Mouse (Mus musculus) heart, postnatal 0 days (tissue): ENCODE measurements around the gene Daglb. TPM values are rescaled to one million over a fixed set of nuclear protein-coding genes. Genes with fewer than 3 reads are reported as not detected.
A peak's percentile ranks its signal among the peaks of the same experiment; 100 is the strongest.

Experiments used
- ATAC-seq: fragments of 200-750 bp; cut with Nextera tagmentation; 2 replicates; pipeline ENCODE4 v1.8.0; 2017; ENCODE audit warnings: low read depth, moderate number of reproducible peaks, moderate library complexity; ENCODE audit not compliant: insufficient read depth
- DNase-seq: peaks from one replicate; pipeline ENCODE4 v3.0.0-alpha.2; 2016; ENCODE audit warnings: low spot score
- H3K27ac ChIP-seq: fragments of 300-500 bp; sonication (generic); 2 replicates; pipeline ENCODE4 v1.5.1; 2014; ENCODE audit warnings: low read depth, mild to moderate bottlenecking
- H3K27me3 ChIP-seq: fragments of 300-500 bp; sonication (generic); 2 replicates; pipeline ENCODE4 v1.6.1; 2014; ENCODE audit warnings: low read length, mixed read lengths; ENCODE audit not compliant: control insufficient read depth, insufficient read depth
- H3K36me3 ChIP-seq: fragments of 300-500 bp; sonication (generic); replicated peaks from 2 replicates; pipeline ENCODE4 v1.6.1; 2014; ENCODE audit warnings: low read length, mixed read lengths; ENCODE audit not compliant: control insufficient read depth, insufficient read depth
- H3K4me1 ChIP-seq: fragments of 300-500 bp; sonication (generic); 2 replicates; pipeline ENCODE4 v1.6.1; 2014; ENCODE audit warnings: antibody characterized with exemption; ENCODE audit not compliant: control insufficient read depth, insufficient read depth
- H3K4me2 ChIP-seq: fragments of 300-500 bp; sonication (generic); 2 replicates; pipeline ENCODE4 v1.6.1; 2014; ENCODE audit warnings: low read depth, mild to moderate bottlenecking, low read length, moderate library complexity
- H3K4me3 ChIP-seq: fragments of 300-500 bp; sonication (generic); 2 replicates; pipeline ENCODE4 v1.5.1; 2014; ENCODE audit warnings: low read depth, low read length
- H3K9ac ChIP-seq: fragments of 300-500 bp; sonication (generic); replicated peaks from 2 replicates; pipeline ENCODE4 v1.6.1; 2014; ENCODE audit warnings: low read depth, low read length, mixed read lengths
- H3K9me3 ChIP-seq: fragments of 300-500 bp; sonication (generic); replicated peaks from 2 replicates; pipeline ENCODE4 v1.6.1; 2016; ENCODE audit warnings: low read length; ENCODE audit not compliant: control insufficient read depth
- CTCF ChIP-seq: IDR thresholded peaks from 2 replicates; pipeline ENCODE4 v1.5.1; 2016; ENCODE audit warnings: antibody characterized with exemption, control low read depth, low read depth
- EP300 ChIP-seq: IDR thresholded peaks from 2 replicates; pipeline ENCODE4 v1.6.1; 2016; ENCODE audit warnings: antibody characterized with exemption, low read depth
- WGBS: fragments of 180-500 bp; shearing (Covaris S2); extraction: QIAGEN DNeasy Blood & Tissue Kit; methylation state at CpG from one replicate; pipeline ENCODE4 v1.1.7; 2014; 5-methylcytosine and 5-hydroxymethylcytosine counted together
- polyA plus RNA-seq: library from polyadenylated mRNA; unstranded; fragments of >200 nt; fragmentation: Nextera tagmentation; extraction: Ambion mirVana; gene quantifications from 2 replicates; pipeline ENCODE4 v1.2.1, GENCODE M21; 2015
- total RNA-seq: library from RNA; depleted of rRNA; stranded (reverse); fragments of >200 nt; gene quantifications from 2 replicates; pipeline ENCODE4 v1.2.3, GENCODE M21; 2014; ENCODE audit warnings: low replicate concordance

Gene Daglb
- total and polyA plus RNA-seq, 2 experiments from 2014 or later: 8.0 to 11.3 TPM

DNA sequence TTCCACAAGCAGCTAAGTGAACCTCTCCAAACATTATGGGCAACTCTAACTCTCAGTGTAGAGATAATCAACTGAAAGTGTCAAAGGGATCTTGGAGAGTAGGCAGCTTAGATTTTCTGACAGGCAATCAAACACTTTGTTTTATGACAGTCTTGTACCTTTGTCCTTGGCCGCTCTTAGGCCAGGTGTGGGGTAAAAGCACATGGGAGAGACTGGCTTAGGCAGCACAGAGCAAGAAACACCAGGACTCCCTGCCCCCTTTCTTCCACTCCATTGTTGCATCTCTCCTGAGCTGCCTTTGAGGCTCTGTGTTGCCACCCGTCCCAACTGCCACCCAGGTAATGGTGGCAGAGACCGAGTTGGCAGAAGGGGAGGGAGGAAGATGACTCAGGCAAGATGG, 23.1 kb upstream of the Daglb start:
- TF ChIP-seq EP300 (no peak), CTCF (no peak)
- Histone ChIP-seq H3K9ac (no peak overlapping the region), H3K4me2 (no peak overlapping the region), H3K36me3 (no peaks in the 10 kb centered on the region), H3K4me3 (no peak overlapping the region), H3K27ac (no peak overlapping the region), H3K4me1 (no peaks in the 10 kb centered on the region), H3K27me3 (no peaks in the 10 kb centered on the region), H3K9me3 (no peaks in the 10 kb centered on the region)
- no peak for ATAC-seq
- 81% methylated on average over 3 of the region's 3 CpGs for WGBS
- DNase-seq: no peak

DNA sequence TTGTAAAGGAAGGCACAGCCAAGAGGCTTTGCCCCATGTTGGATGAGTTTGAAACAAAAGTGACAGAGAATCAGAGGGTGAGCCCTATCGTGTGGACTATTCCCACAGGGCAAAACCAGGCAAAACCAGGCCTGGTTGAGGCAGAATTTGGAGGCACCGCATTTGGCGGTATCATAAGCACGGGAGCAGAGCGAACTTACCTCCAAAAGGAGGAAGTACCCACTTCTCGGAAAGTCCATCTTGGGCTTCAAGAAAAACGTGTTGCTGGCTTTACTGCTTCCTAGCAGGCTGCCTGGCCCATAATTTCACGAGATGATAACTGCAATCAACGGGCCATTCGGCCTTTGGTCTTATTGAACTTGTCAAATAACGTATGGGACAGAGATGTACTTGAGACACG, 22.6 kb upstream of the Daglb start:
- Histone ChIP-seq H3K36me3 (no peaks in the 10 kb centered on the region), H3K27ac (no peak overlapping the region), H3K4me2 (no peak overlapping the region), H3K9me3 (no peaks in the 10 kb centered on the region), H3K9ac (no peak overlapping the region), H3K27me3 (no peaks in the 10 kb centered on the region), H3K4me1 (no peaks in the 10 kb centered on the region), H3K4me3 (no peak overlapping the region)
- ATAC-seq (no peak), DNase-seq (no peak)
- 76% methylated on average over 12 of the region's 12 CpGs for WGBS
- TF ChIP-seq CTCF: no peak
- TF ChIP-seq EP300: no peak

DNA sequence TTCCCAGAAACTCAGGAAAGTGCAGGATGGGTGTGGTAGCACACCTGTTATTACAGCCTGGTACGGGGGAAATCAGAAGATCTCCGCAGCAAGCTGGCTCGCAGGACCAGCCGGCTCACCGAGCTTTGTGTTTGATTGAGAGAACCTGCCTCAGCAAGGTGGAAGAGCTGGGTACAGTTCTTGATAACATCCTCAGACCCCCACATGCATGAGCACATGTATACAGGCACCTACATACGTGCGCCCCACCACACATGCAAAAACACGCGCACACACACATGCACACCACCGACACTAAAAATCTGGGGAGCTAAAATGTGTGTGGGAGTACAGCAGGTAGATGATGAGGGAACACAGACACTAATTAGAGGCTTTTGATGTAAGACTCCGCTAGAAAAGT, 713 bp upstream of the Daglb start:
- peak overlapping the region; percentile 66; the same call in 1 of the 2 replicates for H3K9ac ChIP-seq
- no peak for TF ChIP-seq EP300
- no peak for TF ChIP-seq CTCF
- H3K27ac ChIP-seq: peak overlapping the region; percentile 5

DNA sequence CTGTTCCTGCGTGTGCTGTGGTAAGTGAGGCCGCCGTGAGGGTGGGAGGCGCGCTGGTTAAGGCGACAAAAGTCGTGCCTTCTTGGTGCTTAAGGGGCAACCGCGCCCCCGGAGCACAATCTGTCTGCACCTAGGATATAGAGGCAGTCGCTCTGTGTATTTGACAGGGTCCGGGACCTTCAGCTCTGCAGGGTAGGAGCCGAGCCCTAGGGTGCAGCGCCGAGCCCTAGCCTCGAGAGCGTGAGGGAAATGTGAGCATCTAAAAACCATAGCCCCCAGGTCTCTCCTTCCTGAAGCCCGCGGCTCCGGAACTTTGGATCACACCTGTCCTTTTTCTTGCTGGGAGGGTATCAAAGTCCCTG, 354 bp downstream of the Daglb start:
- Histone ChIP-seq H3K9ac (peak overlapping the region; percentile 66), H3K27ac (peak overlapping the region; percentile 5), H3K4me2 (peak overlapping the region; percentile 89), H3K4me3 (peak overlapping the region; percentile 61), H3K4me1 (peaks cover 5% of the 10 kb centered on the region; the same call in 1 of the 2 replicates), H3K9me3 (no peaks in the 10 kb centered on the region), H3K27me3 (no peaks in the 10 kb centered on the region), H3K36me3 (no peaks in the 10 kb centered on the region)
- ATAC-seq (peak; percentile 67), DNase-seq (no peak)
- no peak for TF ChIP-seq CTCF
- TF ChIP-seq EP300: no peak
- WGBS: under 1% methylated on average over 20 of the region's 20 CpGs

More for the DNA sequence above, 713 bp upstream of the Daglb start:
- WGBS: 84% methylated on average over 11 of the region's 11 CpGs
- ATAC-seq (no peak), DNase-seq (no peak)
- Histone ChIP-seq H3K9me3 (no peaks in the 10 kb centered on the region), H3K4me2 (peak overlapping the region; percentile 89), H3K4me3 (peak overlapping the region; percentile 61), H3K4me1 (peaks cover 5% of the 10 kb centered on the region; the same call in 1 of the 2 replicates), H3K27me3 (no peaks in the 10 kb centered on the region), H3K36me3 (no peaks in the 10 kb centered on the region)

DNA sequence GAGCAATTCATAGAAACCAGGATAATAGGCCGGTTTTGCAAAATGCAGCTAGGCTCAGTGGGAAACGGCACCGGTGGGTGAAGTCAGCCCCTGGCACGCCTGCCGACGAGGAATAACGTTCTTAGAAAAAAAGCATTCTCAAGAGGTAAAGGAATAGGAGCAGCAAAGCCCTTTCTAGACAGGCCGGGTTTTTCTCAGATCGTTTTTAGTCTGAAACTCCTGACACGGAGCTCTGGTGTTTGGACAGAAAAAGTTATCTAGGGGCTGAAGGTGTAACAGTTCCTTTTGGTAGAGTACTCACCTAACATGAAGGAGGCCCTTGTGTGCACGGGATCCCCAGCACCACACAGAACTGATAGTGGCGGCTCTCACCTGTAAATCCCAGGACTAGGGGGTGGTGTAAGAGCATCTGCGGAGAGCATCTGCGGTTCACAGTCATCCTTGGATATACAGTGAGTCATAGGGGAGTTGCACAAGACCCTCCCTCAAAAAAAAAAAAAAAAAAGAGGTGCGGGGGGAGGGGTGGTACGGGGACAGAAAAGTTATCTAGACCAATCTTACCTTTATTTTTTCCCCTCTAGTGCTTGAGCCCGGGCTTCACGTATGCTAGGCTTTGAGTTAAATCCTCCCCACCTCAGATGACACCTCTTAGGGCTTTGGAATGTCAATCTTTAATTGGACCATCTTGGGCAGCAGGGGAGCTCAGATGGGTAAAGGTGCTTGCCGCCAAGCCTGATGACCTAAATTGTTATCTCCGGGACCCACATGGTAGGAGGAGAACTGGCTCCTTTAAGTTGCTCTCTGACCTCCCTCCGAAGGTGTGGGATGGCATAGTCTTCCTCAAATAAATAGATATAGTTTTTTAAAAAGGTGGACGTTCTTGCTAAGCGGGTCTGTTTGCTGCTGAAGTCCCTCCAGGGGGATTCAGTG, 1.0 kb downstream of the Daglb start:
- H3K4me1 ChIP-seq: peaks cover 5% of the 10 kb centered on the region; the same call in 1 of the 2 replicates
- H3K27me3 ChIP-seq: no peaks in the 10 kb centered on the region
- ATAC-seq (no peak), DNase-seq (no peak)
- no peaks in the 10 kb centered on the region for H3K9me3 ChIP-seq
- WGBS: 36% methylated on average over 23 of the region's 23 CpGs
- peak overlapping the region; percentile 61 for H3K4me3 ChIP-seq
- TF ChIP-seq EP300 (no peak), CTCF (no peak)
- peak overlapping the region; percentile 66 for H3K9ac ChIP-seq
- no peaks in the 10 kb centered on the region for H3K36me3 ChIP-seq
- no peak overlapping the region for H3K27ac ChIP-seq
- H3K4me2 ChIP-seq: peak overlapping the region; percentile 89
